Mouse (Mus musculus) hindbrain, postnatal 0 days (tissue): ENCODE results near the gene Unc13d. TPM values are rescaled to one million over a fixed set of nuclear protein-coding genes. Genes with fewer than 3 reads are reported as not detected.

Experiments used
- ATAC-seq: fragments of 200-750 bp; cut with Nextera tagmentation; 2 replicates; pipeline ENCODE4 v1.8.0; 2017; ENCODE audit warnings: mild to moderate bottlenecking, moderate TSS enrichment, moderate library complexity
- DNase-seq: peaks from one replicate; pipeline ENCODE4 v3.0.0-alpha.2; 2015; ENCODE audit warnings: low spot score
- H3K27ac ChIP-seq: fragments of 300-500 bp; sonication (generic); 2 replicates; pipeline ENCODE4 v1.5.1; 2014; ENCODE audit warnings: mild to moderate bottlenecking
- H3K27me3 ChIP-seq: fragments of 300-500 bp; sonication (generic); 2 replicates; pipeline ENCODE4 v1.6.1; 2014; ENCODE audit warnings: low read length, mixed read lengths; ENCODE audit not compliant: insufficient read depth
- H3K36me3 ChIP-seq: fragments of 300-500 bp; sonication (generic); 2 replicates; pipeline ENCODE4 v1.6.1; 2014; ENCODE audit warnings: low read length, mixed read lengths; ENCODE audit not compliant: insufficient read depth
- H3K4me1 ChIP-seq: fragments of 300-500 bp; sonication (generic); 2 replicates; pipeline ENCODE4 v1.6.1; 2014; ENCODE audit warnings: antibody characterized with exemption, low read length, mixed read lengths; ENCODE audit not compliant: insufficient read depth
- H3K4me2 ChIP-seq: fragments of 300-500 bp; sonication (generic); 2 replicates; pipeline ENCODE4 v1.6.1; 2014; ENCODE audit warnings: low read depth, mild to moderate bottlenecking, low read length, moderate library complexity, mixed read lengths
- H3K4me3 ChIP-seq: fragments of 300-500 bp; sonication (generic); 2 replicates; pipeline ENCODE4 v1.5.1; 2014; ENCODE audit warnings: low read length
- H3K9ac ChIP-seq: fragments of 300-500 bp; sonication (generic); replicated peaks from 2 replicates; pipeline ENCODE4 v1.6.1; 2014; ENCODE audit warnings: mild to moderate bottlenecking, low read length, moderate library complexity, mixed read lengths
- H3K9me3 ChIP-seq: fragments of 300-500 bp; sonication (generic); 2 replicates; pipeline ENCODE4 v1.6.1; 2016; ENCODE audit warnings: low read length, mixed read lengths
- CTCF ChIP-seq: IDR thresholded peaks from 2 replicates; pipeline ENCODE4 v1.5.1; 2016; ENCODE audit warnings: antibody characterized with exemption, control low read depth, low read depth
- WGBS: fragments of 180-500 bp; shearing (Covaris S2); extraction: QIAGEN DNeasy Blood & Tissue Kit; methylation state at CpG from one replicate; pipeline ENCODE4 v1.1.7; 2014; 5-methylcytosine and 5-hydroxymethylcytosine counted together
- polyA plus RNA-seq: library from polyadenylated mRNA; unstranded; fragments of >200 nt; fragmentation: Nextera tagmentation; extraction: Ambion mirVana; gene quantifications from 2 replicates; pipeline ENCODE4 v1.2.1, GENCODE M21; 2015
- total RNA-seq: library from RNA; depleted of rRNA; stranded (reverse); fragments of >200 nt; gene quantifications from 2 replicates; pipeline ENCODE4 v1.2.3, GENCODE M21; 2014

Unc13d gene
- total and polyA plus RNA-seq, 2 experiments from 2014 or later, result 0.65 to 1.3 TPM

- no peak for DNase-seq
- no peak for TF ChIP-seq CTCF
- Histone ChIP-seq H3K9ac (no peak overlapping the region), H3K27ac (peak overlapping the region; percentile 17; the same call in 1 of the 2 replicates), H3K4me1 (0 out of 2 replicates have a peak, but pooled peaks cover 4% of the 10 kb centered on the region), H3K27me3 (no peaks in the 10 kb centered on the region), H3K4me2 (no peak overlapping the region), H3K36me3 (peaks cover 35% of the 10 kb centered on the region), H3K9me3 (no peaks in the 10 kb centered on the region), H3K4me3 (no peak overlapping the region)
- ATAC-seq, result no peak
- WGBS, result 82% methylated on average over 13 of the region's 13 CpGs
These were observed 15.9 kb downstream of the Unc13d start for GRCm38 (mm10) chr11:116061641-116062415.

DNA sequence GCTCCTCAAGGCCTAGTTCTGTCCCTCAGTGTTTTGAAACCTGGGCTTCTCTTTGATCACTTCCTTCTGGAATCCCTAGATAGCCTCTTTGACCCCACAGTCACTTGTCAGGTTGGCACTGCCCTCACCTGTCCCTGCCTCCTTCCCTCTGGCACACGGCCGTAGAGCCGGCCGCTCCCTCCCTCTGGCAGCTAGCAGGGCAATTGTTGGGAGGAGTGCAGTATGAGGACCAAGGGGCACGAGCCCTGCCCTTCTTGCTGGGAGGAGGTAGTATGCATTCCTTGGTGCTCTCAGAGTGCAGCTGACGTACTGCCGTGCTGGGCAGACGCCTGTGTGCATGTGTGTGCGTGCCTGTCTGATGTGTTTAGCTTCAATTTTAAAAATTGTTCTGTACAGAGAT, 17.2 kb downstream of the Unc13d start:
- H3K4me1 ChIP-seq, result 0 out of 2 replicates have a peak, but pooled peaks cover 4% of the 10 kb centered on the region
- H3K9me3 ChIP-seq, result no peaks in the 10 kb centered on the region
- DNase-seq, result no peak
- peaks cover 47% of the 10 kb centered on the region for H3K36me3 ChIP-seq
- no peak for TF ChIP-seq CTCF
- H3K27me3 ChIP-seq, result no peaks in the 10 kb centered on the region
- no peak overlapping the region for H3K4me3 ChIP-seq
- ATAC-seq, result no peak
- no peak overlapping the region for H3K4me2 ChIP-seq
- 80% methylated on average over 9 of the region's 9 CpGs for WGBS
- H3K27ac ChIP-seq, result no peak overlapping the region
- H3K9ac ChIP-seq, result no peak overlapping the region

DNA sequence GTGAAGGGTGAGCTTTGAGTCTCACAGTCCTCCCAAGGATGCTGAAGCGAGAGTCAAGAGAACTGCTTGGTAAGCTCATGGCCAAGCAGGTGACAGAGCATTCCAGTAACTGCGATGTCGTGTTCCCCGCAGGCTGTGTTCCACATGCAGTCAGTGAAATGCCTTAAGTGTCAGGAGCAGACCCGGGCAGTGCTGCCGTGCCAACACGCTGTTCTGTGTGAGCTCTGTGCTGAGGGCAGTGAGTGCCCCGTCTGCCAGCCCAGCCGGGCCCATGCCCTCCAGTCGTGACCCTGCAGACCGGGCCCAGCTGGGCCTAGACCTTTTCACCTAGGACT, 18.1 kb downstream of the Unc13d start:
- no peak for ATAC-seq

GRCm38 (mm10) chr11:116058868-116059690, 18.7 kb downstream of the Unc13d start:
- H3K4me1 ChIP-seq, result 0 out of 2 replicates have a peak, but pooled peaks cover 4% of the 10 kb centered on the region
- ATAC-seq (no peak), DNase-seq (no peak)
- no peak overlapping the region for H3K4me2 ChIP-seq
- no peak overlapping the region for H3K27ac ChIP-seq
- no peak overlapping the region for H3K9ac ChIP-seq
- peaks cover 62% of the 10 kb centered on the region for H3K36me3 ChIP-seq
- no peak for TF ChIP-seq CTCF
- WGBS, result 90% methylated on average over 17 of the region's 17 CpGs
- H3K9me3 ChIP-seq, result no peaks in the 10 kb centered on the region
- H3K27me3 ChIP-seq, result no peaks in the 10 kb centered on the region
- no peak overlapping the region for H3K4me3 ChIP-seq

More for the DNA sequence above, 18.1 kb downstream of the Unc13d start:
- no peaks in the 10 kb centered on the region for H3K9me3 ChIP-seq
- H3K4me3 ChIP-seq, result no peak overlapping the region
- no peak overlapping the region for H3K4me2 ChIP-seq
- WGBS, result 92% methylated on average over 11 of the region's 11 CpGs
- peaks cover 56% of the 10 kb centered on the region for H3K36me3 ChIP-seq
- TF ChIP-seq CTCF, result no peak
- DNase-seq, result no peak
- H3K27me3 ChIP-seq, result no peaks in the 10 kb centered on the region
- H3K4me1 ChIP-seq, result 0 out of 2 replicates have a peak, but pooled peaks cover 4% of the 10 kb centered on the region
- H3K9ac ChIP-seq, result no peak overlapping the region
- H3K27ac ChIP-seq, result no peak overlapping the region

DNA sequence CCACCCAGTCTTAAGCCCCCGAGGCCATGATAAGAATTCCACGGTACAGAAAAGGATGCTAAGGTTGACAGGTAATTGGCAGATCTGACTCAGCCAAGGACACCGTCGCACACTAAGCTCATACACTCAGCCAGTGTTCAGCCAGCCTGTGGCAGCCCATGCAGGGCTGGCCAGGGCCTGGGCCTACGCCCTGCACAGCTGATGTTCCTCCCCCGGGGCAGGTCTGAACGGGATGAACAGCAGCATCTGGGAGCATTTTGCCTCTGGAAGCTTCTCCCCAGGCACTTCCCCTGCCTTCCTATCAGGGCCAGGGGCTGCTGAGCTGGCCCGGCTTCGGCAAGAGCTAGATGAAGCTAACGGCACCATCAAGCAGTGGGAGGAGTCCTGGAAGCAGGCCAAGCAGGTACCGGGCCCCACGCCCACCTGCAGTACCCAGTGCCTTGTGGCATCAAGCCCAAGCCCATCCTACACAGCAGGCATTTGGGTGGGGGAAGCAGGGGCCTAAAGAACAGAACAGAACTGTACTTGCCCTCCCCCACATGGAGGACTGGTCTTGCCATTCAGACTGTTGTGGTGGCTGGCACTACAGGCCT, 19.6 kb downstream of the Unc13d start:
- H3K36me3 ChIP-seq, result peaks cover 70% of the 10 kb centered on the region
- H3K9me3 ChIP-seq, result no peaks in the 10 kb centered on the region
- 75% methylated on average over 12 of the region's 12 CpGs for WGBS
- no peaks in the 10 kb centered on the region for H3K27me3 ChIP-seq
- DNase-seq, result no peak
- no peak overlapping the region for H3K4me2 ChIP-seq
- no peak overlapping the region for H3K9ac ChIP-seq
- no peak overlapping the region for H3K4me3 ChIP-seq
- ATAC-seq, result no peak
- no peak overlapping the region for H3K27ac ChIP-seq
- no peak for TF ChIP-seq CTCF
- no peaks in the 10 kb centered on the region for H3K4me1 ChIP-seq

DNA sequence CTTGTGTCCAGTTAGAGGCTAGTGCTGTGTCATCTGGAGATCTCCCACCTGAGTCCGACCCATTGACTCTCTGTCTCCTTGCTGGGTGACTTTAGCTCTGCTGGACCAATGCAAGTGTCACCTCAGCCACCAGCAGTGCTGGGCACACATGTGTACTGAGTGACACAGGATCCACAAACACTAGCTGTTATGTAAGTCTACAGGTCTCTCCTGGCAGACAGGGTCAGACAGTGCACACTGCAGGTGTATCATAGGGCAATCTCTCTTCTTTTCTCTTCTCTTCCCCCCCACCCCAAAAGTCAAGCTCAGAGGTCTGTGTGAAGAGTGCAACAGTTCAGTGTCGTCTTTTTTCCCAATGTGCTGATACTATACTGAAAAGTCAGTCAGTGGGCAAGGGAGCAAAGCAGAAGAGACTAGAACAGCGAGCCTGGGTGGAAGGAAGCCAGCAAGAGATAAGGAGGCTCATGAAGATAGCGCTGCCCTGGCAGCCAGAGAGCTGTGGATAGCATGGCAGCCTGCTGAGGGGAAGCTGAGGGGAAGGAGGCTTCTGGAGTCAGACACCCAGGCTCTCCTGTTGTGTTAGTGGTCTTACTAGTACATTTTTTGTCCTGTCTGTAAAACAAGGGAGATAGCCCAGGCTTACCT, 20.4 kb downstream of the Unc13d start:
- TF ChIP-seq CTCF, result no peak
- no peaks in the 10 kb centered on the region for H3K9me3 ChIP-seq
- H3K36me3 ChIP-seq, result peaks cover 78% of the 10 kb centered on the region
- ATAC-seq (no peak), DNase-seq (no peak)
- H3K4me1 ChIP-seq, result no peaks in the 10 kb centered on the region
- no peak overlapping the region for H3K4me3 ChIP-seq
- H3K27ac ChIP-seq, result no peak overlapping the region
- no peaks in the 10 kb centered on the region for H3K27me3 ChIP-seq
- WGBS, result 85% methylated on average over 4 of the region's 4 CpGs
- H3K4me2 ChIP-seq, result no peak overlapping the region
- no peak overlapping the region for H3K9ac ChIP-seq
